In the genomic region with DNA sequence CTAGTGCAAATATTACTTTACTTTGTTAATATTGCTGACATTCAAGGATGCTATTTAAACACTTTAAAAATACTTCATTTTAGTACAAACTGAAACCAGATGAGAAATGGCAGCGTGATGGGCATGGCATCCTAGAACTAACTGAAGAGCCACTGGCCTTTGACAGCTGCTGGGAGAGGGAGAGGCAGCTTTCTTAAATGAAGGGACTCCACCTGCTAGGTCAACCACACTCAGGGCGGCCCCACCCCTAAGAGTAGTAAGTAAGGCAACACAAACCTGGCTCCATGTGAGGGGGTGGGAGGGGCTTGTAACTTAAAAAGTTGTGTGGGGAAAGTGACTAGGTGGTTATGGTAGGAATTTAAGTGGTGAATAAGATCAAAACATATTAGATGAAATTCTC, we compare ENCODE assay signal across 21 mouse cellular contexts. TPM values are rescaled to one million over a fixed set of nuclear protein-coding genes. Genes with fewer than 3 reads are reported as not detected.
DNase-seq lines count a peak whose midpoint lies in the region; ATAC-seq lines count a peak whose summit lies in the region.
"Had no signal": no experiment of that assay in that cellular context is flagged by ENCODE, and none has a peak within 500 bp of the region (broad histone marks: within the 10 kb centered on the region; RNA-seq: fewer than 3 reads in every experiment).

No protein-coding gene starts in this region.

- H3K27me3 ChIP-seq in midbrain, embryonic 15.5 days (replicated peaks), result no peaks in the 10 kb centered on the region
- H3K27me3 ChIP-seq in hindbrain, embryonic 16.5 days (replicated peaks; ENCODE audit: control insufficient read depth, insufficient read depth, low read length), result no peaks in the 10 kb centered on the region
- H3K27me3 ChIP-seq: forebrain, embryonic 13.5 days; heart, embryonic 12.5 days; hindbrain, embryonic 15.5 days had no signal

- H3K27ac ChIP-seq in midbrain, embryonic 15.5 days, result no peak overlapping the region
- H3K27ac ChIP-seq in hindbrain, embryonic 16.5 days (ENCODE audit: low read depth, low read length), result no peak overlapping the region
- H3K27ac ChIP-seq: embryonic facial prominence, embryonic 10.5 days; forebrain, embryonic 13.5 days; gastrocnemius, adult 2 months; hindbrain, embryonic 15.5 days had no signal

- H3K9ac ChIP-seq in midbrain, embryonic 15.5 days, result no peak overlapping the region
- H3K9ac ChIP-seq in hindbrain, embryonic 16.5 days (ENCODE audit: low read depth, low read length), result no peak overlapping the region
- H3K9ac ChIP-seq: forebrain, embryonic 13.5 days; forebrain, postnatal 0 days; heart, embryonic 12.5 days; hindbrain, embryonic 15.5 days had no signal

- no peak overlapping the region for H3K4me3 ChIP-seq in midbrain, embryonic 15.5 days
- H3K4me3 ChIP-seq in hindbrain, embryonic 16.5 days (ENCODE audit: low read length), result no peak overlapping the region
- H3K4me3 ChIP-seq: embryonic facial prominence, embryonic 10.5 days; forebrain, embryonic 13.5 days; gastrocnemius, adult 2 months; heart, embryonic 12.5 days; hindbrain, embryonic 15.5 days had no signal

- ATAC-seq in inflammation-experienced regulatory T-cells, adult 6 months, result peak; percentile 54
- ATAC-seq in midbrain, embryonic 15.5 days (replicated peaks), result no peak
- no peak for ATAC-seq in hindbrain, embryonic 16.5 days
- ATAC-seq: forebrain, embryonic 13.5 days; forebrain, postnatal 0 days; intestine, embryonic 16.5 days had no signal

- H3K4me2 ChIP-seq in midbrain, embryonic 15.5 days, result no peak overlapping the region
- no peak overlapping the region for H3K4me2 ChIP-seq in hindbrain, embryonic 16.5 days (ENCODE audit: low read length)
- H3K4me2 ChIP-seq: forebrain, embryonic 13.5 days; heart, embryonic 12.5 days; hindbrain, embryonic 15.5 days had no signal

- WGBS in midbrain, embryonic 15.5 days, result 84% methylated on average over 2 of the region's 2 CpGs
- 80% methylated on average over 2 of the region's 2 CpGs for WGBS in hindbrain, embryonic 16.5 days

- DNase-seq in B cell, adult 2 months, result peak; percentile 44 to 50
- DNase-seq in CD4-positive helper T cell, adult 2 months (ENCODE audit: low read depth, low spot score), result peak; percentile 25
- DNase-seq in T-cell, adult 2 months (ENCODE audit: low spot score), result peak; percentile 45
- DNase-seq: adrenal gland, postnatal 14 days; cerebellum, adult 18-20 months; cerebellum, adult 9-11 months; cerebellum, postnatal 36 days; forebrain, postnatal 0 days; gastrocnemius, adult 2 months; gastrocnemius, postnatal 25 days; heart, postnatal 36 days had no signal

- no peaks in the 10 kb centered on the region for H3K9me3 ChIP-seq in midbrain, embryonic 15.5 days
- no peaks in the 10 kb centered on the region for H3K9me3 ChIP-seq in hindbrain, embryonic 16.5 days (ENCODE audit: control insufficient read depth, low read length)
- H3K9me3 ChIP-seq: embryonic facial prominence, embryonic 10.5 days; forebrain, embryonic 13.5 days; G1E; heart, embryonic 12.5 days; hindbrain, embryonic 15.5 days had no signal

- H3K4me1 ChIP-seq in midbrain, embryonic 15.5 days, result no peaks in the 10 kb centered on the region
- no peaks in the 10 kb centered on the region for H3K4me1 ChIP-seq in hindbrain, embryonic 16.5 days (ENCODE audit: control insufficient read depth, insufficient read depth, low read depth, low read length)
- H3K4me1 ChIP-seq: forebrain, embryonic 13.5 days; heart, embryonic 12.5 days; hindbrain, embryonic 15.5 days had no signal

- H3K36me3 ChIP-seq in midbrain, embryonic 15.5 days (replicated peaks), result no peaks in the 10 kb centered on the region
- no peaks in the 10 kb centered on the region for H3K36me3 ChIP-seq in hindbrain, embryonic 16.5 days (ENCODE audit: control insufficient read depth, insufficient read depth, low read length)
- H3K36me3 ChIP-seq: embryonic facial prominence, embryonic 10.5 days; G1E; heart, embryonic 12.5 days; hindbrain, embryonic 15.5 days had no signal

RNA-seq across cellular contexts. Expression of a gene that starts 10.6 kb away (rescaled TPM):
- polyA plus RNA-seq in inflammation-experienced regulatory T-cells, adult 6 months (2017; shearing (Covaris generic)), result 10 to 100 TPM; 55.7 to 96.7 (median 78.8) TPM
- 16.0 and 16.5 TPM in 2 replicates for polyA plus RNA-seq in midbrain, embryonic 15.5 days (2015; fragmentation: Nextera tagmentation; extraction: Ambion mirVana)
- polyA plus RNA-seq in hindbrain, embryonic 16.5 days (2015; fragmentation: Nextera tagmentation; extraction: Ambion mirVana), result 25.9 and 30.0 TPM in 2 replicates
- polyA plus RNA-seq: G1E had no signal

RNA-seq across cellular contexts. Expression of a gene that starts 36.8 kb away (rescaled TPM):
- not detected for polyA plus RNA-seq in inflammation-experienced regulatory T-cells, adult 6 months (2017; shearing (Covaris generic))
- polyA plus RNA-seq in midbrain, embryonic 15.5 days (2015; fragmentation: Nextera tagmentation; extraction: Ambion mirVana), result 0.12 TPM in 1 of 2 replicates, not detected in the other
- not detected in 2 replicates for polyA plus RNA-seq in hindbrain, embryonic 16.5 days (2015; fragmentation: Nextera tagmentation; extraction: Ambion mirVana)
- polyA plus RNA-seq: forebrain, embryonic 13.5 days; forebrain, postnatal 0 days; G1E; heart, embryonic 12.5 days; hindbrain, embryonic 11.5 days; hindbrain, embryonic 15.5 days had no signal

RNA-seq across cellular contexts. Expression of a gene that starts 52.7 kb away (rescaled TPM):
- under 1 TPM in 2 of 3 experiments, not detected in 1; 0.16 to 0.64 TPM for polyA plus RNA-seq in inflammation-experienced regulatory T-cells, adult 6 months (2017; shearing (Covaris generic))
- polyA plus RNA-seq in midbrain, embryonic 15.5 days (2015; fragmentation: Nextera tagmentation; extraction: Ambion mirVana), result 12.0 and 13.4 TPM in 2 replicates
- 17.6 and 29.5 TPM in 2 replicates for polyA plus RNA-seq in hindbrain, embryonic 16.5 days (2015; fragmentation: Nextera tagmentation; extraction: Ambion mirVana)
- polyA plus RNA-seq: G1E had no signal
